Mouse (Mus musculus): ENCODE measurements around the gene Nrcam. TPM values are rescaled to one million over a fixed set of nuclear protein-coding genes. Genes with fewer than 3 reads are reported as not detected.
"Not testable (repeated sequence)": the region's sequence is repeated elsewhere in the genome, so short reads cannot be mapped to it uniquely, and the experiment has no call there.

Nrcam gene
- 0.01 TPM in 1 of 2 replicates, not detected in the other for polyA plus RNA-seq (2012)

- TF ChIP-seq TAL1 (IDR thresholded peaks at IDR 0.05; ENCODE audit: low read length) (no peak), GATA1 (IDR thresholded peaks at IDR 0.05; ENCODE audit: low read length) (no peak)
- H3K4me1 ChIP-seq (ENCODE audit: control insufficient read depth), result 0 out of 2 replicates have a peak, but pooled peaks cover 2% of the 10 kb centered on the region
- H3K36me3 ChIP-seq (ENCODE audit: control insufficient read depth), result no peaks in the 10 kb centered on the region
- no peaks in the 10 kb centered on the region for H3K9me3 ChIP-seq (ENCODE audit: control insufficient read depth, low read length)
- peak within 1 kb of the TSS; percentile 43 for H3K4me3 ChIP-seq (replicated peaks)
- H3K27me3 ChIP-seq (ENCODE audit: control insufficient read depth), result peaks cover 44% of the 10 kb centered on the region
These were observed at the start of gene Nrcam for GRCm38 (mm10) chr12:44328381-44329315. TSS of gene Nrcam (plus strand) at chr12:44328885.

DNA sequence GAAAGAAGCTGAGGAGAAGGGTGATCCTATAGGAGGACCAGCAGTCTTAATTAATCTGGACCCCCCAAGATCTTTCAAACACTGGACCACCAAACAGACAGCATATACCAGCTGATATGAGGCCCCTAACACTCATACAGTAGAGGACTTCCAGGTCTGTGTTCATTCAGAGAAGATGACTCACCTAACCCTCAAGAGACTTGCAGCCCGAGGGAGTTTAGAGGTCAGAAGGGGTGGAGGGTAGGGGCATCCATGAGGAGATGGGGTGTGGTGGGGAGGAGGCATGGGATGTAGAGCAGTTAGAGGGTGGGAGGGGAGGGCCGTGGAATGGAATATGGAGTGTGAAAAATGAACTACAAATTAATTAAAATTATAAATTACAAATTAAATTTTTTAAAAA, 48.5 kb upstream of the Nrcam start:
- not testable (repeated sequence) for H3K9me3 ChIP-seq (ENCODE audit: control insufficient read depth, low read length); H3K4me3 ChIP-seq (replicated peaks); H3K27me3 ChIP-seq (ENCODE audit: control insufficient read depth); H3K4me1 ChIP-seq (ENCODE audit: control insufficient read depth)
- H3K36me3 ChIP-seq (ENCODE audit: control insufficient read depth), result peaks cover 15% of the 10 kb centered on the region

DNA sequence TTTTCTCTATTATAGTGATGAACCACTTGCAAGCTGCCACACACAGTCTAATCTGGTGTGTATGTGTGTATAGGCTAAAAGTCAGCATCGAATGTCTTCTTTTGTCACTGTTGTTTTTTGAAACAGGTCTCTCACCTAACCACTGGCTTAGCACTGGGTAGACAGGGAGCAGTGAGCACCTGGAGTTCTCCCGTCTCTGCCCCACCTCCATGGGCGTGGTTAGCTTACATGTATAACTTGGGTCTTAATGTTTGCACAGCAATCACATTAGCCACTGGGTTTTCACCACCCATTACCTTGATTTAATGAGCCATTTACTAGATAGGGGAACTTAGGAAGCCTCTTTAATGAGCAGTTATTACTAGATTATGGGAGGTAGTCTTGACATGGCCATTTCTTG, 47.2 kb upstream of the Nrcam start:
- no peak for TF ChIP-seq GATA1 (IDR thresholded peaks at IDR 0.05; ENCODE audit: low read length)
- no peak for TF ChIP-seq TAL1 (IDR thresholded peaks at IDR 0.05; ENCODE audit: low read length)
- Histone ChIP-seq H3K4me3 (replicated peaks) (no peak overlapping the region), H3K9me3 (ENCODE audit: control insufficient read depth, low read length) (no peaks in the 10 kb centered on the region)

DNA sequence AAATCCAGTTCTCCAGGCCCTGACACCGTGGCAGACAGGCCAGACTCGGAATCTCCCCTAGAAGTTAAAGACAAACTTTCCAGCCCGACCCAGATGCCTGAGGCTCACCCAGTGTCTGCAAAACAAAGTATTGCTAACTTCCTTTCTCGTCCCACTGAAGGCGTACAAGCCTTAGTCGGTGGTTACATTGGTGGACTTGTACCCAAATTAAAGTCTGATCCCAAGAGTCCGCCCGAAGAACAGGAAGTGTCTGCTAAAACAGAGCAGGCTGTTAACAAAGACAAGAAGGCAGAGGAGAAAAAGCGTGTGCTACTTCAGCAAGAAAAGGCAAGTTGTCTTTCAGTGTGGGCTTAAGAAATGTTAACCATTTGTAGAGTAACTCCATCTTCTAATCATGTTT, 45.3 kb upstream of the Nrcam start:
- Histone ChIP-seq H3K36me3 (ENCODE audit: control insufficient read depth) (peaks cover 22% of the 10 kb centered on the region), H3K4me1 (ENCODE audit: control insufficient read depth) (peaks cover 3% of the 10 kb centered on the region), H3K9me3 (ENCODE audit: control insufficient read depth, low read length) (no peaks in the 10 kb centered on the region), H3K27me3 (ENCODE audit: control insufficient read depth) (no peaks in the 10 kb centered on the region), H3K4me3 (replicated peaks) (no peak overlapping the region)
- TF ChIP-seq TAL1 (IDR thresholded peaks at IDR 0.05; ENCODE audit: low read length) (no peak), GATA1 (IDR thresholded peaks at IDR 0.05; ENCODE audit: low read length) (no peak)

More for the DNA sequence above, 47.2 kb upstream of the Nrcam start:
- H3K27me3 ChIP-seq (ENCODE audit: control insufficient read depth), result no peaks in the 10 kb centered on the region
- H3K36me3 ChIP-seq (ENCODE audit: control insufficient read depth), result peaks cover 16% of the 10 kb centered on the region
- peaks cover 3% of the 10 kb centered on the region for H3K4me1 ChIP-seq (ENCODE audit: control insufficient read depth)

DNA sequence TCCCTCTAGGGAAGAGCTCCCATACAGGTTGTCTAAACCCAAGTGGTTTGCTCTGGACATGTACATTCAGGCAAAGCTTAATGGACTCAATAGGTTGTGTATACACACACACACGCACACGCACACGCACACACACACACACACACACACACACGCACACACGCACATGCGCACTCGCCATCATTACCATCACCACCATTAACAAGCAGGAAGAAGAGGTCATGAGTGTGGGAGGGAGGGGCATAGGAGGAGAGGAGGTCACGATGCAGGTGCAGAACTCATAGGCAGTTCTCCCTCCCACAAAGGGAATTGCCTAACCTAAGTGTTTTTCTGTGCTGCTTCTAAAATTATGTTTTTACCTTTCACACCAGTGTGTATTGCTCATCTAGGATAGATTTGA, 41.7 kb upstream of the Nrcam start:
- no peak for TF ChIP-seq TAL1 (IDR thresholded peaks at IDR 0.05; ENCODE audit: low read length)
- Histone ChIP-seq H3K27me3 (ENCODE audit: control insufficient read depth) (no peaks in the 10 kb centered on the region), H3K4me3 (replicated peaks) (no peak overlapping the region), H3K36me3 (ENCODE audit: control insufficient read depth) (peaks cover 38% of the 10 kb centered on the region), H3K4me1 (ENCODE audit: control insufficient read depth) (no peaks in the 10 kb centered on the region), H3K9me3 (ENCODE audit: control insufficient read depth, low read length) (no peaks in the 10 kb centered on the region)

- Histone ChIP-seq H3K36me3 (ENCODE audit: control insufficient read depth) (peaks cover 27% of the 10 kb centered on the region), H3K4me3 (replicated peaks) (no peak overlapping the region), H3K27me3 (ENCODE audit: control insufficient read depth) (no peaks in the 10 kb centered on the region), H3K9me3 (ENCODE audit: control insufficient read depth, low read length) (no peaks in the 10 kb centered on the region), H3K4me1 (ENCODE audit: control insufficient read depth) (no peaks in the 10 kb centered on the region)
- TF ChIP-seq GATA1 (IDR thresholded peaks at IDR 0.05; ENCODE audit: low read length) (no peak), TAL1 (IDR thresholded peaks at IDR 0.05; ENCODE audit: low read length) (no peak)
These were observed 36.4 kb upstream of the Nrcam start for GRCm38 (mm10) chr12:44292281-44292680.

DNA sequence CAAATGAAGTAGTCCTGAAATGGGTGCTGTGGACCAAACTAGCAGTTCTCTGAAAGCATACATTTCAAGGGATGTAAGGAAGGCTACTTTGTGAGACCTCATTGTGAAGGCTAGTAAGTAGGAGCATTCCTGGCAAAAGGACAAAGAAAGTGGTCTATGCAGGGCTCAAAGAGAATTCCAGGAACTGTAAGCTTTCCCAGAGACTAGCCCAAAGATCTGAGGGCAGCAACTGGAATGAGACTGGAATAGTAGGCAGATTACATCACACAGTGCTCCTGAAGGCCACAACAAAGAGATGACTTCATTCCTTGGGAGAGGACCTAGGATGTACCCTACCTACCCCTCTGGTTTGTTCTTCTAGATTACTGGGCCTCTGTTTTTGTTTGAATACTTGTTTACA, 27.9 kb upstream of the Nrcam start:
- no peak overlapping the region for H3K4me3 ChIP-seq (replicated peaks)
- H3K9me3 ChIP-seq (ENCODE audit: control insufficient read depth, low read length), result no peaks in the 10 kb centered on the region
- H3K36me3 ChIP-seq (ENCODE audit: control insufficient read depth), result peaks cover 35% of the 10 kb centered on the region
- H3K4me1 ChIP-seq (ENCODE audit: control insufficient read depth), result no peaks in the 10 kb centered on the region
- no peaks in the 10 kb centered on the region for H3K27me3 ChIP-seq (ENCODE audit: control insufficient read depth)
- no peak for TF ChIP-seq GATA1 (IDR thresholded peaks at IDR 0.05; ENCODE audit: low read length)
- TF ChIP-seq TAL1 (IDR thresholded peaks at IDR 0.05; ENCODE audit: low read length), result no peak

DNA sequence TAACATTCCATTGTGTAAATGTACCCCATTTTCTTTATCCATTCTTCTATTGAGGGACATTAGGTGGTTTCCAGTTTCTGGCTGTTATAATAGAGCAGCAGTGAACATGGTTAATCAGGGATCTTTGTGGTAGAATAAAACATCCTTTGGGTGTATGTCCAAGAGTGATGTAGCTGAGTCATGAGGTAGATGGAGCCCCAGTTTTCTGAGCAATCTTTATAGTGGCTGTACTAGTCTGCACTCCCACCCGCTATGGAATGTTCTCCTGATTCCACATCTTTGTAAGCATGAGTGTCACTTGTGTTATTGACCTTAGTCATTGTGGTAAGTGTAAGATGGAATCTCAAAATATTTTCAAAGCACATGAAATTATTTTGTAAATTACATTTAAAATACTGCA, 24.7 kb upstream of the Nrcam start:
- TF ChIP-seq TAL1 (IDR thresholded peaks at IDR 0.05; ENCODE audit: low read length) (no peak), GATA1 (IDR thresholded peaks at IDR 0.05; ENCODE audit: low read length) (no peak)
- Histone ChIP-seq H3K4me3 (replicated peaks) (no peak overlapping the region), H3K27me3 (ENCODE audit: control insufficient read depth) (no peaks in the 10 kb centered on the region), H3K36me3 (ENCODE audit: control insufficient read depth) (peaks cover 39% of the 10 kb centered on the region), H3K9me3 (ENCODE audit: control insufficient read depth, low read length) (no peaks in the 10 kb centered on the region), H3K4me1 (ENCODE audit: control insufficient read depth) (no peaks in the 10 kb centered on the region)

DNA sequence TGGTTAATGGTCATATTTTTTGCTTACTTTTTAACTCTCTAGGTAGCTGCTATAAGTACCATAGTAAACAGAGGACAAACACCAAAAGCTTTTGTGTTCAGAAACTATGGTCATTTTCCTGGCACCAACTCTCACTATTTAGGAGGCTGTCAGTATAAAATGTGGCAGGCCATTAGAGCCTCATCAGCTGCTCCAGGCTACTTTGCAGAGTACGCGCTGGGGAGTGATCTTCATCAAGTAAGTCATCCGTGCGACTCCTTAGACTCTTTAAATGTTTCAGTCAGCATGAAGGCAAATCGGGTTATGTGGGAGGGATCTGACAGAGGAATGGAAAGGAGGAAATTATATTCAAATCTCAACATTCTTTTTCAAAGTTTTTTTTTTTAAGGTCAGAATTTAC, 23.8 kb upstream of the Nrcam start:
- H3K9me3 ChIP-seq (ENCODE audit: control insufficient read depth, low read length), result no peaks in the 10 kb centered on the region
- TF ChIP-seq GATA1 (IDR thresholded peaks at IDR 0.05; ENCODE audit: low read length), result no peak
- TF ChIP-seq TAL1 (IDR thresholded peaks at IDR 0.05; ENCODE audit: low read length), result no peak
- no peaks in the 10 kb centered on the region for H3K4me1 ChIP-seq (ENCODE audit: control insufficient read depth)
- H3K27me3 ChIP-seq (ENCODE audit: control insufficient read depth), result no peaks in the 10 kb centered on the region
- H3K4me3 ChIP-seq (replicated peaks), result no peak overlapping the region
- peaks cover 41% of the 10 kb centered on the region for H3K36me3 ChIP-seq (ENCODE audit: control insufficient read depth)

Data from erythroblast, embryonic 14.5 days (primary cell).